Mouse (Mus musculus): ENCODE results near the gene Kcnma1.

Kcnma1 gene

DNA sequence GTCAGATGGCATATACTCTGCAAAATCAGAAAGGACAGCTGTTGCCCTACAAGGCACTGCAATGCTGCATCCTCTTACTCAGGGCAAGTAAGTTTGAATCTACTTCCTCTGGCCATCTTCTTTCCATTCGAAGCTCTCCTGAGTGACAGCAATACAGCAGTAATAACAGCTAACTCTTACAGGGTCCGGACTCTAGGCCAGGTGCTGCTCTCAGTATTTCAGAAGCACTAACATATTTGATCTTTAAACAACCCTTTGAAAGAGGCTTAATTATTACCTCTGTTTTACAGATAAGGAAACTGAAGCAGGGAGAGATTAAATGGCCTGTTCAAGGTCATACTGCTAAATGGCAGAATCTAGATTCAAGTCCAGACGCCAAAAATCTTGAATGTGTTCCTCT, 576.8 kb downstream of the Kcnma1 start:
- DNase-seq (ENCODE audit: low read depth): no peak

DNA sequence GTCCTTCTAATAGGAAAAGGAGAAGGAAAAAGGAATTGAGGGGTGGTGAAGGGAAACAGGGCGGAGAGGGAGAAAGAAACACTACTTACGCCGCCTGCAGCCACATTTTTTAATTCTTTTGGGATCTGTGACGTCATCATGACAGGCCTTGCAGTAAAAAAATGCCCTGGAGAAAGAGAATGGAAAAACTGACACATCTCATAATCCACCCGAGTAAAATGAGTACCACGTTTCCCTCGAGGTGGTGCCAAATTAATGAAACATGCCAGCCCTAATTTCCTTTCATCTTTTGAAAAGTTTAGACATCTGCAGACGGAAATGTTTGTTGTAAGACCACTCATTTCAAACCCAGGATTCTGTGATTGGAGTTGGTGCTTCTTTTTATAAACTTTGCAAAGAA, 578.4 kb downstream of the Kcnma1 start:
- no peak for DNase-seq (ENCODE audit: low read depth)

DNA sequence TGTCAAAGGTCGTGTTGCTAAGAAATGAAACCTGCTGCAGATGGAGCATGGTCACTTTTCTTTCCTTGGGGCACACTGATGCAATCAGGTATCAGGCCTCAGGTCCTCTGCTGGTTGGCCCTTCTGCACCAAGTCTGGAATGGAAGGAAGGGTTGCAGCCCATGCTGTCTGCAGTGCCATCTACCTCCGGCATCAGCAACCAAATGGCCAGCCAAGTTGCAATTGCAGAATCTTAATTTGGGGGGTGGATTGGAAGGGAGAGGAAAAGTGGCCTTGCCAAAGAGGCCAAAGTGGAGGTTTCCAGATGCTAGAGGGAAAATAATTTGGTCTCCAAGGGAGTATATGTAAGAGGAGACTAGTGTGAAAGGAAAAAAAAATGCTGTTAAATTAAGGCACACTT, 584.3 kb downstream of the Kcnma1 start:
- DNase-seq (ENCODE audit: low read depth): no peak

DNA sequence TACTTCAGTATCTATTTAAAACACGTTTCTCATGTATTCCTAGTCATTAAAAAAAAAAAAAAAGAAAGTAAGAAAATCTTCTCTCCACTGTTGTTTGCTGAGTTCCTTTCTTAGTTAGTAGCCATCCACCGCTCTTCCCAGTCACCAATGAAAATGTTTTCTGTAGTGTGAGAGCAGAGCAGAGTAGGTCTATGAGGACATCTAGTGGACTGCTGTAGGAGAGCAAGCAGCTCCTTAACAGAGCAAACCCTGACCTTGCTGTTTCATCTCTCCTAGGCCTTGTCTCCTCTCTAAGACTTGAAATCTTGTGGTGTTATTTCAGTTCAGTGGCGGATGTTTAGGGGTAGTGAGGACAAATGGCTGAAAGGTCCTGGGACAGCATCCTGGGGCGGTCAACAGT, 585.2 kb downstream of the Kcnma1 start:
- DNase-seq (ENCODE audit: low read depth): peak; percentile 39

DNA sequence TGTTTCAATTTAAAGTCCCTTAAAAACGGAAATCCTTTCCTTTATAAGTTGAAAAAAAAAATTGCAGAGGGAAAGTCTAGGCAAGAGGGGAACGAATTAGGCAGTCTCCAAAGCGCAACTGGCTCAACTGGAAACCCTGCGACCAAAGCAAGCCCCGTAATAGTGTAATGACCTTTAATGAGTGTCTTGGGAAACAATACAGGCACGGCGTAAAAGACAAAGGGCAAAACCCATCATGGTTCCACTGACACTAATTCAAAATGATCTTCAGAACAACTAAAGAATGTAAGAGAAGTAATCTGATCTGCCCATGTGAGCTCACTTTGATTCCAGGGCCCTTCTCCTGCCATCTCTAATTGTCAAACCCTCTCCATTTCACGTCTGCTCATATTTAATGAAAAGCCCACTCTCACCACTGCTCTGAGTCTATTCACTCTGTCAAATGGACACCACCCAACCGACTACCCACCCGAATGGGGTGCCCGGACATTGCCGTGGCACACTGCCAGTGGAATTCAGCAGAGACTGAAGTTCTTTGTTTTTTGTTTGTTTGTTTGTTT, 591.7 kb downstream of the Kcnma1 start:
- no peak for DNase-seq (ENCODE audit: low read depth)

DNA sequence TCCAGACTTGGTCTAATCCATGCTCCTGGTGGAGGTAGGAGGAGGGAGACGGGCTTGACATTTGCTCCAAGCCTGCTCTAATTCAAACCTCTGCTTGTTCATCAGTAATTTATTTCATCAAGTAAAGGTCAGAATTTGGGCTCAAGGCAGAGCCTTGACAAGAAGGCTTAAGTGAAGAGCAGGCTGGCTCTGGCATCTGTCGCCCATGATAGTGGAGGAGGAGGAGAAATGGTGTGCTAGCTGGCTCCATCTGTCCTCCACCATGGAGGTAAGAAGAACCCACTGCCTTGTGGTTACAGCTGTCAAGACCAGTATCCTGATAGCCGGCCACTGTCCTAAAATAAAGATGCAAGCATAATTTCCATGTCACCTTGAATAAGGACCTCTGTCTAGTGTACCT, 595.3 kb downstream of the Kcnma1 start:
- no peak for DNase-seq (ENCODE audit: low read depth)

DNA sequence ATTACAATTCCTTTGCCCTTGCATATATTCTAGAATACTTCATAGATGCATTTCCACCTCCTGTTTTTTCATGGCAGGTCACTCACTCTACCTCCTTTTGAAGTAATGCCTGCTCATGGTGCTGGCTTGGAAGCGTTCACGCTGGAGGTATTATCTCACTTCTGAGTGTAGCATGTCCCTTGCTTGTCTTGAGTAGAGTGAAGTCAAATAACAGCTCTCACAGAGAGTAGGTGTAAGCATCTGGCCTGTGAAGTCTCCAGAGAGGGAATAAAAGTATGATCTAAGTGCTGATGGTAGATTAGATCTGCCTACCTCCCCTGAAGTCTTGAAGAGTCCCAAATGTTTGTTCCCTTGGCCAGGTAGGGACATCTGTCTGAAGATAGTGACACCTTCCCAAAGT, 607.2 kb downstream of the Kcnma1 start:
- DNase-seq (ENCODE audit: low read depth): no peak

DNA sequence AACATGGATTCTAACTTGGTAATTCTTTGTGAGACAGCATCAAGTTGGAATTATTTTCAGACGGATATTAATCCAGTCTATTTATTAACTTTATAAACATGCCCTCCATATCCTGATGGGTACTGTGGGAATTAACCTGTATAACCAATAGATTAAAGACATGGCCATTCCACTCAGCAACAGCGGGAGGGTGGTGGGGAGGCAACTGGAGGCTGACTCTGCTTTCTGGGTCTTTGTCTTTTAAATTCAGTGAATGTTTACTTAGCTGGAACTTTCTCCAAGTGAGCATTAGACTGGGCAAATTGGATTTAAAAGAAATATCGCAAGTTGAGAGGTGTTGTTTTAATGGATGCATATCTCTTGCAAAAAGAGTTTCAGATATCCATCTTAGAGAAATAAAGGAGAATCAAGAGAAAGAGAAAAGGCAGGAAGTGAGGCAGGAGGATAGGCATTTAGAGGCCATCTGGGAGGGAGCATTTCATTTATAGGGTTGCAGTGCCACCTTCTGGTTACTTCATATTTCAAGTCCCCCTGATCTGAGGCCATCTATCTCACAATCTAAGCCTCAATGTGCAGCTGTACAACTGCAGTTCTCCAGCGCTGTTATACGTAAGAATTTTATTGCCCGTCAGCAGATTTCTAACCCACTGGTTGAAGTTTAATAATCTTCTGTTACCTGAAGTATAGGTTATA, 613.4 kb downstream of the Kcnma1 start:
- DNase-seq (ENCODE audit: low read depth): peak; percentile 67

DNA sequence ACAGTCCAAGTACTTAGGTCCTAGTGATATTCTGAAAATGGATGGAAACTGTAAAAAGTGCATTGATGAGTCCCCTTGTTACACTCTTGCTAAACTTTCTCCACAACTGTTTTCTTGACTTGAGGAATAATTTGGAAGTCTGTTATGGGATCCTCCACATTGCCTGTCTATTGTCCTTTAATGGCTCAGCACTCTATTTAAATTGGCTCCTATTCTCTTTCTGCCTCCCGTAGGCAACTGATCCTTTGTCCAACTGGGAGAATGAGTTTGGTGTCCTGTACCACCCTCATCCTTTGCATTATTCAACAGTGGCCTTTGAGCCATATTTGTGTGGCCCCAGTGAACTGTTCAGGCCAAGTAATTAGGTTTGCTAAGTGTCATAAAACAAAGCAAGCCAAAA, 616.6 kb downstream of the Kcnma1 start:
- no peak for DNase-seq (ENCODE audit: low read depth)

DNA sequence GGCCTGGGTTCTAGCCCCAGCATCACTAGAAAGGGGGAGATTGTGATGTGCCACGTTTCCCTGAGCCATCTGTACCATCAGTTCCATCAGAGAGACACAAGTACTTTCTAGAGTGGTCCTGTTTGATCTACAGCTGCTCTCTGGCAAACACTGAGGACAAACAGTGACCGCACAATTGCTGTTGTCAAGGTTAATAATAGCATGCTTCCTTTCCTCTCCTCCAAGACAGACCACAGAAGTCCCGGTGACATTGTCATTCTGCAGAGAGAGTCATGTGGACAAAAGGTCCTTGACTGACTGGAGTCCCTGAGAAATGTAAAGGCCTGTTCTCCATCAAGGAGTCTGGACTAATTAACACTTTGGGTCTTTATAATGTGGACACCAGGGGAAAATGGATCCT, 622.7 kb downstream of the Kcnma1 start:
- peak; percentile 46 for DNase-seq (ENCODE audit: low read depth)

DNA sequence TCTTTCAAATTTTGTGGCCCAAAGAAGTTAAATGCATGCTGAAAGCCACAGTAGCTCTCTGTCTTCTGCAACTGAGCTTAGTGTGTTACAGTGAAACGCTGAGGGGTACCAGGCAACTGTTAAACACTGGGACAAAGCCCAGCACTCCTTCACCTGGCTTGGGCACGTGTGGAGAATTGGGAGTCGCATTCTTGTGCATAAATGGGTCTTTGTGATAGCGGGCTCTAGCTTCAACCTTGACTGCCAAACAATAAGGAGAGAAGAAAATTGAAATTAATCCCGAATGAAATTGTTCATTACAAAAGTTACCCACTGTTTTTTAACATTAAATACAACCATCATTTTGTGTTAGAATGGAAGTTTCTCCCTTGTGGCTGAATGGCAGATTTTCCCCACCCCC, 623.5 kb downstream of the Kcnma1 start:
- DNase-seq (ENCODE audit: low read depth): no peak

DNA sequence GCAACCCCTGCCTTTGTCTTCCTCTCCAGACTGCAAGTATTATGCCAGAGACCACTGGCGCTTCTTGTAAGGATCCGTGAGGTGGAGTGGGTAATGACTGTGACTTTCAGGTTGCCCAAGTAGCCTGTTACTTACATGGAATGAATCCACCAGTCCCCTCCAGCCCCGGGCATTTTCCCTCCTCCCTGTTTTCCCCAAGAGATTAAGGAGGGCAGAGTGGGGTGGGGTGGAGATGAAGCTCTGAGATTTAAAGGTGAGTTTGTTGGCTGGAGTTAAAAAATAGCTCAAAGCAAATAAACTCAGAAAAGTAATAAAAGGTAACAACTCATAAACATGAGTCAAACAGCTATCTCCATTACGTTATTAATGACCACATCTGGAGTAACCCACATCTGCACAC, 624.1 kb downstream of the Kcnma1 start:
- no peak for DNase-seq (ENCODE audit: low read depth)

DNA sequence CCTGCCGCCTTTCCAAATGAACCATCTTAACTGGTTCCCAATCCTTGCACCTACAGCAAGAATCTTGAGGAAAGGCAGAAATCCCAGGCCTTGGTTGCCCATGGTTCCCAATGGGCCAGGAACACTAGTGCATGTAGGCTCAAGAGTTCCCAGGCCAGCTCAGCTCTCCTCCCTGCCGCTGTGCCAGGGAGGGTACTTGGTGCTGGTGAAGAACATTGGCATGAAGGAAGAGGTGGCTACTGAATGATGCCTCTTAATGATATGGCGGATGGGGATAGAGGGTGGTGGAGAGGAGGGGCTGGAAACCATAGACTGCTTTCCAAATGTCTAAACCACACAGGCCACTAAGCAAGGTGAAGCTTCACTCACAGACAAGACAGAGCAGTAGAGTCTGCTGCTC, 627.5 kb downstream of the Kcnma1 start:
- DNase-seq (ENCODE audit: low read depth): no peak

DNA sequence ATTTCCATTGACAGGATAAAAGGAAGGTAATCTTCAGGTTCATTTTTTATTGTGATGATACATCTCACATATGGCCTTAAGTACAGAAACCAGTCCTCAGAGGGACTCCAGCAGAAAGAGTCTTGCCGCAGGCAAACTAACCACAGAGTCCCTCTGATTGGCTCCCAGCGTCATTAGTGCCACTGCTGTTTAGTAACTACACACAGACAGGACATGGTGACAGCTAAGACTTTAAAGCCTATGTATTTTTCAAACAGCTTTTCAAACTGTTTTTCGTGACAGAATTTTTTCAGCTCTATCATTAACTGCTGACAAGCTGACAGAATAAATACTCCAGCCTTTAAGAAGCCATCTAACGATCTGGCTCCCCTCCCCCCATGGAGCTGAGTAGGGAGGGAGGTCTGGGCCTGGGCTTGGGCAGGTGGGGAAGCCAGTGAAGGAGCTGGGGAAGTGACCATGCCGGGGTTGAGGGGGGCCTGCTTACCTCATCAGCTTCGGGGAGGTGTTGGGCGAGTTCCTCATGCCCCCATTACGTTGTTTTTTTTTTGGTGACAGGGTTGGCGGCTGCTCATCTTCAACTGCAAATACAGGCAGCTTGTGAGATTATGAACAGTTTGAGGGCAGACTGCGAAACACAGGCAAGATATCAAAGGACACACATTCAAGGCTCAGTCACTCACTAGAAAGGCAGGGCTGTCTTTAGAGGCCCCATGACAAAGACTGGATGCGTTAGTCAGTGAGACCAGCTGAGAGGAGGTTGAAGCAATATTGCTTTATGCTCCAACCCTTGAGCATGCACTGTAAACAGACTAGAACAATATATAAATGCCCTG, 628.3 kb downstream of the Kcnma1 start:
- DNase-seq (ENCODE audit: low read depth): no peak

DNA sequence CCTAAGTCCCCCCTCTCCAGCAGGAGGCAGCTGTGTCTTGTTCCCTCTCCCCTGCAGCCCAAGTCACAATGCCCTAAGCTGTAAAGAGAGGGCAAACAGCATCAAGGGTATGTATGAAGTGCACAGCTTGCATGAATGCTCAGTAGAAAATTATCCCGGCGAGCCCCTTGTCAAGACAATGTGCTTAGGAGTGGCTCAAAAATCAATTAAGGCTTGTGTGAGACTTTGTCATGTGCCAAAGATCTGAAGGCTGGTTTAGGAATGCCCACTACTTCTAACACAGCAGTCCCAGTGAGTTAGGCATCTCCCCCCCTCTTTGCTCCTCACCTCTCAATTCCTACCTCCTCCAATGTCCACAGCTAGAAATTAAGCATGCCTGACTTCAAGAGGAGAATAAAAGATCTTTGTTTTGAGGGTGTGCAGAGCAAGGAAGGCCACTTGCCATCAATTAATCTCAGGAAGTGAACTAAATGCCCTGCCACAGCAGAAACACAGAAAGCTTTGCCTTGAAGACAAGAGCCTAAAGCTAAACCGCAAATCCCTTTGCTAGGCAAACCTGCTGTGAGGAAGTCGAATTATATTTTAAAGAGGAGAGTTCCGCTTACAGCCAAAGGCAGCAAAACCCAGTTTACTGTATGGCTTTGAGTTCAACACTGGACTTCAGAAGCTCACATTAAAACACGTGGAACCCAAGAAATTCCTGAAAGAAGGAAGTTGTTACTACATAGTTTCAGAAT, 635.8 kb downstream of the Kcnma1 start:
- no peak for DNase-seq (ENCODE audit: low read depth)

DNA sequence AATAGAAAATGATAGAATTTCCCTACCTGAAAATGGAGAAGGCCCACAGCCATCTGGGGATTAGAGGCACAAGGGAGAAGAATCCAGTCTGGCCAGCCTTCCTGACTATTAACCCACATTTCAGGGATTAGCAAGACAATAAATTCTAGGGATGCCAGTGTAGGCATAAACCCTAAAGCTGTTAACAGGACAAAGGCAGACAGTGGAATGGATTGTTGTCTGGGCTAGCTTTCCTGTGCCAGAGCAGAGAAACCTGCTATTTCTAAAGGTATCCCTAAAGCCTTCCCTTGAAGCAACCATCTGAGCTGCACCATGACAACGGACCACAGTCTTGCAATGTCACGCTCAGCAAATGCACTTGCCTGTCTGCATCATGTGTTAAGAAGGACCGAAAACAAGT, 642.3 kb downstream of the Kcnma1 start:
- no peak for DNase-seq (ENCODE audit: low read depth)

DNA sequence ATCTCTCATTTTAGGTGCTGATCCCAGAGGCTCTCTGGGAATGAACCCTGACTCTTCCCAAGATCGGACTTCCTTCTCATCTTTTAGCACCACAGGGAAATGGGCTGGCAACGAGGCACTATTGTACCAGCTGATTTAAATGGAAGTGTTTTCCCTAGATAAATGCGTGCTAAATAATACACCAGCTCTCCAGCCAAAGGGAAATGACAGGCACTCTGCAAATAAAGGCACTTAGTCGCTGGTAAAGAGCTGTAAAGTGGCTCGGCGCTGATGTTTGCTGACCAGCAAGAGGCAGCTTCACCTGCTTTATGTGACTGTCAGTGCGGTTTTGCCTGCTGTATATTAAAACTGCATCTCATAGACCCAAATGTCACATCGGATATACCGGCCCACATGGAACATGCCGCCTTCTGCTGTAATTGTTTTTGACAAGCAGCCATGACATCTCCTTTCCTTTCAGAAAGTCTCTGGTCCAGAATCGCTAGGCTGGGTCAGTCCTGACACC, 653.7 kb downstream of the Kcnma1 start:
- DNase-seq (ENCODE audit: low read depth): no peak

DNA sequence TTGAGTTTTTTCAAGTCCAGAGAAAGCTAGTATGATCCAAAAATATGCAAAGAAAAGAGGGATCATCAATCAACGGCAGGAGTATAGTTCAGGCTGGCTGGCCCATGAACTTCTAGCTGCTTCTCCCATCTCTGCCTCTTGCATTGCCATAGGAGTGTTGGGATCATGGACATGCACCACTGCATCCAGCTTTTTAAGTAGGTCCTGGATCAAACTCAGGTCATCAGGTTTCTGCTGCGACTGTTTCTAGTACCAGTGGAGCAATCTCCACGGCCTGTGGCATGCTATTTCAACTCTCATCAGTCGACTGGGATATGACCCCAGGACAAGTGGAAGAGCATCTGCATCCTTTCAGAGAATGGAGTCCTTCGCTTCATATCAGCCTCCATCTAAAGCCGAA, 655.5 kb downstream of the Kcnma1 start:
- no peak for DNase-seq (ENCODE audit: low read depth)

DNA sequence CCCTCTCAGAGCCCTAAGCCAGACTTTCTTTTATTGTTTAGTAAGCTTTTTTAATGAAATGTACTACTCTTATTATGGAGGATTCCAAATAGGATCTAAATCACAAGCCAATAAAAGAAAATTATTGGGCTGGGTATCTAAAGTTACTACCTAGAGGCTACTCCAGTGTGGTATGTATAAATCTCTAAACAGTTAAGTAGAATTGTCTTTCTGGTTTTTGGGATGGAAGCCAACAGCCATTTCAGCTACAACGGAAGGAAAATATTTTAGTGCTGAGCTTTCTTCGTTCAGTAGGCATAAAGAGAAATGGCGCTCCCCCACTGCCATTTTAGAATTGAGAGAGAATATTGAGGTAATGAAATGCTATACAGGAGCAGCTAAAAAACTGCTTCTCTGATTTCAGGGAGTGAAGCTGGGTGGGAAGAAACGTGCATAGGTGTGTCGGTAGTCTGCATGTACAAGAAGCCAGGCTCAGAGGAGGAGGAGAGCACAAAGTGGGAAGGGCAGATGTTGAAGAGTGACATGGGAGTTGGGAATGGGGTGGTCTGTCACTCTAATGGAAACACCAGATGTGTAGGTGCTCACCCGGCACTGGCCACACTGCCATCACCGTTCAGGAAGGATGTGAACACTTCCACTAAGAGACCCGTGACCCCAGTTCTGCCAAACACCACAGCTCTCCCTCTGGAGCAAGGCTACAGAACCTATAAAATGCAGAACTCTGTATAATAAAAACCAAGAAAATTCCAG, 656.6 kb downstream of the Kcnma1 start:
- no peak for DNase-seq (ENCODE audit: low read depth)

DNA sequence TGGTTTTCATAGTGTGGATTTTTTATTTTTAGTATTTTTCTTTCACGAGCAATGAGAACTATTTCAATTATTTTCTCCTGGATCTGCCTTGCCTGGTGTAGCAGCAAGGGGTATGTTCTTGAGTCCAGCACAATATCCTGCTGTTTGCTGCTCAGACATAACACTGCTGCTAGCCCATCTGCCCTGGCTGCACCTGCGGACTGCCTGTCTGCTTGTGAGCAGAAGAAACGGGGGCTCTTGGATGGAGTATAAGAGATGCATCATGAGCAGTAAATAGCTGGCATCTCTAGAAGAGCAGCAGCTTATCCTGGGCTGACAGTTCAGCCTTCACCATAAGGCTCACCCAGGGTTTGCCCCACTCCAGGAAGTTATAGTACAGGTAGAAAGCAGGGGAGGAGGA, 687.5 kb downstream of the Kcnma1 start:
- DNase-seq (ENCODE audit: low read depth): no peak

DNA sequence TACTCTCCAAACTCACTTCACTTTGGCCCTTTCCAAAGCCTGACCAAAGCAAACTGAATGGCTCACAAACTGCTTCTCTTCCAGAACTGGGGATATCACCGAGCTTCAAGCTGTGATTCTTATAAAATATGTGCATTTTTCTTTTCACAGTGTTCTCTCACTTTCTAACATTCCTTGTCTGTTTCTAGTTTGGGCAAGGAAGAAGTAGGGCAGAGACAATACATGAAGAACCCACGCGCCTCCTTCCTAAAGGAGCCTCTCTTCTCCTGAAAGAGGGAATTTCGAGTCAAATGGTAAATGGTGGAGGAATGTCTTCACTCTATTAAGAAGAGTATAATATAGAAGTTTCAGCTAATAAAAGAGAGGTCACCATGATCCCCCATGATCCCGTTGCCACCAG, 709.0 kb downstream of the Kcnma1 start:
- no peak for DNase-seq (ENCODE audit: low read depth)

DNA sequence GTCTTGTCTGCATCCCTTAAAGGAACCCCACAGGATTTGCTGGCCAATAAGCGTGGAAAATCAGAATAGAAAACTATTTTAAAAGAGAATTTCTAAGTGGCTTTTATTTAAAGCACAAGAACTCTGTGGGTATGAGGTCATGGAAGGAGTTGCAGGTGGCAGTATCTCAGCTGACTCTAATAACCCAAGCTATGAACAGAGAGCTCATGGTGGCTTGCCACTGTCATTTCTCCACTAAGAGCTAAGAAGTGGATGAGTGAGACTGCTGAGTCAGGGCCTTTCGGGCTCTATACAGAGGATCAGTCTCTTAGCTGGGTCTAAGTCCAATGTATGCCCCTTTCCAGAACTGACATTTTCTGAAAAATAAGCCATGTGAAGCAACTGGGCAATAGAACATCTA, 713.8 kb downstream of the Kcnma1 start:
- DNase-seq (ENCODE audit: low read depth): no peak
